Mouse (Mus musculus) urinary bladder, adult 2 months (tissue): ENCODE measurements around the gene Gba. TPM values are rescaled to one million over a fixed set of nuclear protein-coding genes. Genes with fewer than 3 reads are reported as not detected.

Experiments
- DNase-seq: peaks from one replicate; pipeline ENCODE4 v3.0.0; 2022; ENCODE audit warnings: low spot score
- polyA plus RNA-seq: library from polyadenylated mRNA; depleted of rRNA; stranded (reverse); fragments of >200 nt; gene quantifications from 2 replicates; pipeline ENCODE4 v1.2.3, GENCODE M21; 2012

Gene Gba
- polyA plus RNA-seq, 1 experiment, result 60.8 TPM

DNA sequence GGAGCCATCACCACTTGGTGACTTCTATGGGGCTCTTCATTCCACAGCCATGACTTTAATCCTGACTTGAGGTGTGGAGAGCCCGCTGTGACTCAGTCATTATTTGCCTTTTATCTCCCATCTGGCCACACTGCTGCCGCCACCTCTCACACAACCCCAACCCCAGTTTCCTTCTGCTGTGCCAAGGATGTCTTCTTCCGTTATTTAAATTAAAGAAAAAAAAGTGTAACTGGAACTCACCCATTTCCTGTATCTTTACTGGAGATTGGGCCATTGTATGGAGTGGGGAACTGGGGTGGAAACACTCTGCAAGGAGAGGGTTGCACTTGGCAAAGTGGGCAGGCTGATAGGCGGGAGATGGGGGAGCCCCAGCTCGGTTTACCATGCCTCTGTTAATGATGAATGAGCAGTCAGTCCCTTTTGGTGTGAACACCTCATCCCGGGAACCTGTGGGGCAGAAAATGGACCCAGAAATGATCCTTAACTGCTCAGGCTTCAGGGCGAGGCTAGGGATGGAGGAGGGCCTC lies 20.1 kb upstream of the Gba start:
- no peak for DNase-seq

DNA sequence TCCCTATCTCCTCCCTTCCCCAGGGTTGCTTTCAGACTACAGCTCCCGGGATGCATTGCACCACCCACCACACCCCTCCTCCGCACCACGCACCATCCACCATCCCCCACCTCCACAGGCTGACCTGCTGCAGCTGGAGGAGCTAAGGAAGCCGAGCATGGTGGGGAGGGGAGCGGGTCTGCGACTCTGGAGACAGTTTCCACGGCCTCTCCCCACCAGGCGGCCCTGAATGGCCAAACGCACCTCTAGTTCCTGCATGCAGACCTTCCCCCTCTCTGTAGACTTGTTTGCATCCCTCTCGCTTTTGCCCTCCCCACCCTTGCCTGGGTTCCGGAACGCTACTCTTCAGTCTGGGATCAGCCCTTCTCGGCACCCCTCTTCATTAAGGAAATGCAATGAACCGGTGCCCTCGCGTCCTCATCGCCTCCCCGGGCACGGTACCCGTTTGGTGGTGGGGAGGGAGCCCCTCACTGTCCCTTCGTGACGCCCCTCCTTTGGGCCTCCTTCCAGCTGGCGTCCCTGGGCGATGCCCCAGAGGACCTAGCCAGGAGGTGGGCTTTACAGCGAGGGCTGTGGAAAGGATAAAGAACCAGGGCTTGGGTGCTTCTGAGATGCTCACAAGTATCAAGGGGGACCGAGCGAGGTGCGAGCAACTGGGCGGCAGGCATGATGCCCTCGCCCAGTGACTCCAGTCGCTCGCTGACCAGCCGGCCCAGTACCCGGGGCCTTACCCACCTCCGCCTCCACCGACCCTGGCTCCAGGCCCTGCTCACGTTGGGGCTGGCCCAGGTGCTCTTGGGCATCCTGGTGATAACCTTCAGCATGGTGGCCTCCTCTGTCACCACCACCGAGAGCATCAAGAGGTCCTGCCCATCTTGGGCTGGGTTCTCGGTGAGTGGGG lies 19.4 kb upstream of the Gba start, which contains the start of gene Fam189b:
Gene Fam189b, plus strand, starts transcription at position 86 of the 901 bp plus-strand sequence.
- peak; percentile 56 for DNase-seq

DNA sequence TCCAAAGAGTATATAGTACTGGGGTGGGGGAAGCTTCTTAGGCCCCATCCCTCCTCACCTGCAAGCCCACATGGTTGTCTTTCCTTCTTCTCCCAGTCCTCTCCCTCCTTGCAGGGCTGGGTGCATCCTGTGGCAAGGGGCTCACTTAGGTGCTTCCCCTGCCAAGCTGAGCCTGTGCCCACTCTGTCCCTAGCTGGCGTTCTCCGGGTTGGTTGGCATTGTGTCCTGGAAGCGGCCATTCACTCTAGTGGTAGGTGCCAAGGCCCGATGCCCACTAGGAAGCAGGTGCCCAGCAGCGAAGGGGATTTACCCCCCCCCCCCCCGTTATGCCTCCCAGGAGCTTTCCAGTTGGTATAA lies 18.8 kb upstream of the Gba start:
- peak; percentile 19 for DNase-seq

DNA sequence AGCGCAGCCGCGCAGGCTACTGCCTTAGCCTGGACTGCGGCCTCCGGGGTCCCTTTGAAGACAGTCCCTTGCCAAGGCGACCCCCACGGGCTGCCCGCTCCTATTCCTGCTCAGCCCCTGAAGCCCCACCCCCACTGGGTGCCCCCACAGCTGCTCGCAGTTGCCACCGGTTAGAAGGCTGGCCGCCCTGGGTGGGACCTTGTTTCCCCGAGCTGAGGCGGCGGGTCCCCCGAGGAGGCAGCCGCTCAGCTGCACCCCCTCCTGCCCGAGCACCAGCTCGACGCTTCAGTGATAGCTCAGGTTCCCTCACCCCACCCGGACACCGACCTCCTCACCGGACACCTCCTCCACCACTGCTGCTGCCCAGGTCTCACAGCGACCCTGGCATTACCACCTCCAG lies 15.5 kb upstream of the Gba start:
- DNase-seq, result peak; percentile 20

DNA sequence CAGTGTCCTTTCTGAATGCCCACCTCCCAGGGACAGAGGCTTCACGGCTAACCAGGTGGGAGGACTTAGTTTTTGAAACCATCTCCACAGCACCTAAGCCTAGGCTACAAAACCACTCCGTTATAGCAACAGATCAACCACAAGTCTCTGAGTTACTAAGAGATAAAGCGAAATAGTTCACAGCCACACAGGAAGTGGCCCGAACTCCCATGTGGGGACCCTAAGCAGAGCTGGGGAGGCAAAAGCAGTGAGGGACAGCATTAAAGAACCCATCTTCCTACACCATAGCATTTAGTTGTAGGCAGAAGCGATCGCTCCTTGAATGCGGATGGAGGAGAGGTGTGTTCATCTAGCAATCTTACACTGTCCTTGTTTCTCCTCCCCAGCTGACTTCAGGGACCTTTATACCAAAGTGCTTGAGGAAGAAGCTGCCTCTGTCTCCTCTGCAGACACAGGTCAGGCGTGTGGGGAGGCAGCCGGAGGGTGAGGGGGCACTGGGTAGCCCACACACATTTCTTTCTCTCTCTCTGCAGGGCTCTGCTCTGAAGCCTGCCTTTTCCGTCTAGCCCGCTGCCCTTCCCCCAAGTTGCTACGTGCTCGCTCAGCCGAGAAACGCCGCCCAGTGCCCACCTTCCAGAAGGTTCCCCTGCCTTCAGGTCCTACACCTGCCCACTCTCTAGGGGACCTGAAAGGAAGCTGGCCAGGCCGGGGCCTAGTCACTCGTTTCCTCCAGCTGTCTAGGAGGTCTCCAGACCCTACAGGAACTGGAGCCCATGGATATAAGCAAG lies 14.8 kb upstream of the Gba start:
- DNase-seq, result no peak

DNA sequence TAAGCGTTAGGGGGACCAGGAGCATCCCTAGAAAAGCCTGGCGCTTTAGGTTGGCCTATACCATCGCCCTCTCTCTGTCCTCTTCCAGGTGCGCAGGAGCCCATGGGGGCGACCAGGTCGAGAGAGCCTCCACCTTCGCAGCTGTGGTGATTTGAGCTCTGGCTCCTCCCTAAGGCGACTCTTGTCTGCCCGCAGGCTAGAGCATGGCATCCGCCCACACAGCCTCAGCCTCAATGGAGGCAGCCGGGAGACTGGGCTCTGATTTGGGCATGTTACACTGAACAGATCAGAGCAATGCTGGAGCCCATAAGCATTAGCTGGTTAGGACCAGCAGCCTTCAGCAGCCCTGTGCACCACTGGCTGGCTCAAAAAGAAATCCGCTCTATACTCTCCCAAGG lies 14.3 kb upstream of the Gba start:
- DNase-seq, result peak; percentile 19

DNA sequence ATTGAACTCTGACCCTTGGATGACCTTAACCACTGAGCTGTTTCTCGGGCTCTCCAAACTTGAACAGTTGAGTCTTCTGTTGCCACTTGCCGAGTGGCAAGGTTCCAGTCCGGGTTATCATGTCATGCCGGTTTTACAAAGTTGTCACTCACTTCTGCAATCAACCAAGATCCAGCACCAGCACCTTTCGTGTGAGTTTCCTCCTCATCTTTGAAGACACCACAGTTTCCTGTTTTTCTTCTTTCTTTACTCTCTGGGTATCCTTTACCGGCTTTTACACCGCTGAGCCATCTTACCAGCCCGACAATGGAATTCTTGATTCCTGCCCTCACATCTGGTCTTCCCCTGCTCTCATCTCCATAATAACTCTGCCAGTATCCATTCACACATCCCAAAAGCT lies 12.3 kb upstream of the Gba start:
- peak; percentile 10 for DNase-seq

DNA sequence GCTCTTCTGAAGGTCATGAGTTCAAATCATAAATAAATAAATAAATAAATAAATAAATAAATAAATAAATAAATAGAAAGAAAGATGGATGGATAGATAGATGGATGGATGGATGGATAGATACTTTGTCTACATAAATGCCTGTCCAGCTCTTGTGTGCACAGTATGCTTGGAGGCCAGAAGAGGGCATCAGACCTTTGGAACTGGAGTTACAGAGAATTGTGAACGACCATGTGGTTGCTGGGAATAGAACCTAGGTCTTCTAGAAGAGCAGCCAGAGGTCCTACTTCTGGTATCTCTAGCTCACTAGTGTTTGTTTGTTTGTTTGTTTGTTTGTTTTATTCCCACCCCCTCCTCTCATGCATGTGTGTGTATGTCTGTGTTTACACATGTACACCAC lies 9.4 kb upstream of the Gba start:
- no peak for DNase-seq

DNA sequence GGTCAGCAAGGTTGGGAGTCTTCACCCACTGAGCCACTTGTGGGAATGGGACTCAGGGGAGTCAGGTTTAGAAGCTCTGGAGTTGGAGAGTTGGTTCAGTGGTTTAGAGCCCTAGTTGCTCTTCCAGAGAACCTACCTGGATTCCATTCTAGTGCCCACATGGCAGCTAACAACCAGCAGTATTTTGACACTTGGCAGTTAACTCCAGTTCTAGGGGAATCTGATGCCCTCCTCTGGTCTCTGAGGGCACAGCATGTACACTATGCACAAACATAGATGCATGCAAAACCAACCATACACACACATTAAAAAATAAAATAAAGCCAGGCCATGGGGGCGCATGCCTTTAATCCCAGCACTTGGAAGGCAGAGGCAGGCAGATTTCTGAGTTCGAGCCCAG lies 8.9 kb upstream of the Gba start:
- DNase-seq, result peak; percentile 13

DNA sequence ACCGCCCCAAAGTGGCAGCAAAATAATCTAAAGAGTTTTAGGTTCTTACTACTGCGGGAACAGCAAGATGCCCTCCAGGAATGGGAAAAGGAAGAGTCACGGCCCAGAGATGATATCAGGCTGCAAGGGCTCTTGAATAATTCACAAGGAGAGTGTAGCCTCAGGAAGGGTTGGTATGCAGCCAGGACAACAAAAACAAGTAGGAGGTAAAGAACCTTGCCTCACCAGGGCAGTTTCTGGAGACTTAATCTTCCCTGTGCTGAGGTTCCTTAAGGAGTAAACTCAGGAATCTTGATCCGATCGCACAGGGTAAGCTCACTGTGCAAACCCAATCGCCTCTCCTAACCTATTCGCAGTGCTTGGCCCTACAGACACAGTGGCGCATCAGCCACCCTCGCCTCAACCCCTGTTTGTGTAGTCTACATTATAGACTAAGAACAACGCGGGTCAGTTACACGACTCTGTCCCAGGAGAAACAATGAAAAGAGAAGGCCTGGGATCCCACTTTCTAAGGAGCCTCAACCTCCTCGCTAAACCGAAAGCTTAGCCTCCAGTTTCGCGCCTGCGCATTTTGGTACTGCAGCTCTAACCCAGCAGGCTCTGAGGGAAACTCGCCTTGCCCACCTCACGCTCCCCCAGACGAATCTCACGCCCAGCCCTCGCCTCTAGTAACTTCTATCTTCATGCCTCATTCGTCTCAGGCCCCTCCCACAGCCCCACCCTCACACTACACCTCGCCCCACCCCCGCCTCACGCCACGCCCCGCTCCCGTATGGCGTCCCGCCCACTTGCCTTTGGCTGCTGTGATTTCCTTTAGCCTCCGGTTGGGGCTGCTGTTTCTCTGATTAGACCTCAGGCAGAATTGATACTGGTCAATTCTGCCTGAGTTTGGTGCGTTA lies 6.5 kb upstream of the Gba start:
- DNase-seq, result peak; percentile 61

DNA sequence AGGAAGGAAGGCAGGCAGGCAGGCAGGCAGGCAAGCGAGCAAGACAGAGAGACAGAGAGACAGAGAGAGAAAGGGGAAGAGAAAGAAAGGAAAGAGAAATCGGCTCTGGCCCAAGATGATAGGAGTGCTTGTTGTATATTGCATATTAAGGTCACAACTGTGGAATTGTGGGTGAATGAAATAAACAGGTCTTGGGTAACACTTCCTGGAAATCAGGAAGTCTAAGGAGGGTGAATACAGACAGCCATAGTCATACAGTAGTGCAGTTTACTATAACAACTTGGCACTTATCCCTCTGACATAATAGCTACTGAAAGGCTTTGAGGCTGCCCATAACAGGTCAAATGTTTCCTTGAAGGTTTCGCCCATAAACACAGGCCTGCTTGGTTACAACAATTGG lies 2.9 kb upstream of the Gba start:
- no peak for DNase-seq

DNA sequence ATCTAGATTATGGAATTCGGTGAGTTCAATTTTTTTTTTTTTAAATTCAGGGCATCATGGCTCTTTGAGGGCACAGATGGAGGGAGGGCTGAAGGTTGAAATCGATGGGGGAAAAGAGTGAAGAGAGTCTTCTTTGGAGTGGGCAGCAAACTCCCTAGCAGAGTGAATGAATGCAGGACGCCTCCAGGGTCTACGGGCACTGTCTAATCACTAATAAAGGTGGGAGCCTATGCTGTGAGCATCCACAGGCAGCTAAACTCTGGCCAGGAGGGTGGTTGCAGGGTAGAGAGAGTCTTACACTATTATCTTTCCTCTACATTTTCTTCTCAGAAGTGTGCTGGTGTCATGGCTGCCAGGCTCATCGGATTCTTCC lies 400 bp downstream of the Gba start:
- DNase-seq, result no peak

DNA sequence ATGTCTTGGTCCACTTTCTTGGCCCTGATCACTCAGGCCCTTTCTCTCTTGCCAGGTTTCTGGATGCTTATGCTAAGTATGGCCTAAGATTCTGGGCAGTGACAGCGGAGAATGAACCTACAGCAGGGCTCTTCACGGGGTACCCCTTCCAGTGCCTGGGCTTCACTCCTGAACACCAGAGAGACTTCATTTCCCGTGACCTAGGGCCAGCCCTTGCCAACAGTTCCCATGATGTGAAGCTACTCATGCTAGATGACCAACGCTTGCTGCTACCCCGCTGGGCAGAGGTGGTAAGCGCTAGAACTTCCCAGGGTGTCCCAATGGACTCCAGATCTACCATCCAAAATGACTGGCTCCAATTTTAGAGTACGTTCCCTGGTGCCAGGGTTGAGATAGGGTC lies 3.4 kb downstream of the Gba start:
- no peak for DNase-seq

DNA sequence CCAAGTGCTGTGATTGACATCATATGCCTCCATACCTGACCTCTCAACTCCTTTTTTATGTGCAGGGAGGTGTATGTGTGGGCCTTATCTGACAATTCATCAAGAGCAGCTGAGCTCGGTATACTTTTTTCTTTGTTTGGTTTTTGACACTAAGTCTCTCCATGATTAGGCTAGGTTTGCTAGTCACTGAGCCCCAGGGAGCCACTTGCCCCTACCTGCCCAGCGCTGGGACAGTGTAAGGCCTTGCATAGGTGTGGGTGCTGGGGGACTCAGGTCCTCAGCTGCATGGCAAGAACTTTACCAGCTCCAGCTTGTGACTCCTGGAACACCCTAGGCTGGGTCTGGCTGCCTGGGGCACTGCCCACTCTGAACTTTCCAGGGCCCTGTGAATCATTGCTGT lies 4.0 kb downstream of the Gba start:
- no peak for DNase-seq

DNA sequence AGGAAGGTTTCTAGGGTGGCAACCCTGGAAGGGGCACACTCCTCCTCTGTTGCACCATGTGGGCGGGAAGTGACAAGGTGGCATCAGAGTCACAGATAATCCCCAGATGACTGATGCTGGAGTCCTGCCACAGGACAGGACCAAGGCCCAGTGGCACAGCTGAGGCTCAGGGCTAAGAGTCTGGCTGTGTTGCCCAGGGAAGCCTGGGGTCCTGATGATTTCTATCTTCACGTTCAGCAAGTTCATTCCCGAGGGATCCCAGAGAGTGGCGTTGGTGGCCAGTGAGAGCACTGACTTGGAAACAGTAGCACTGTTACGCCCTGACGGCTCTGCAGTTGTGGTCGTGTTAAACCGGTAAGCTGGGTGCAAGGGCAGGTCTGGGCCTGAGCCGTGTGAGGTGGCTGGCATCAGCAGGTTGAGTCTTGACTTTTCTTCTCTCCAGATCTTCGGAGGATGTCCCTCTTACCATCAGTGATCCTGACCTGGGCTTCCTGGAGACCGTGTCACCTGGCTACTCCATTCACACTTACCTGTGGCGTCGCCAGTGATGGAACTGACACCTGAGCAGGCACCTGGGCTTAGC lies 5.4 kb downstream of the Gba start:
- DNase-seq, result no peak

DNA sequence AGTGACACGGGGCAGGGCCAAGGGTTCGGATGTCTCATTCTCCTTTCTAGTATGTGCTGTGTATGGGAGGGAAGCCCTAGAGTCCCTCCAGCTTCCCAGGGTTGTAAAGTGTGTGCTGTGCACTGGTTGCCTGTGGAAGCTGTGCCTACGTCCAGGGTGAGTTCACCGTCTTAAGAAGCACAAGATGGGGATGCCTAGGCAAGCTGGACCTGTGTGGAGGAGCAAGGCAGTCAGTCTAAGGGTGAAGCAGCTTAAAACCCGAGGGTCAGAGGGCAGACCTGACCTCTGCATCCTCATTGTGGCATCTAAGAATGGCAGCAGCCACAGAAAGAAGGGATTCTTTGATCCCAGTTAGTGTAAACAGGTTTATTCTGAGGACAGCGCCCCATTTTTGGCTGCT lies 6.0 kb downstream of the Gba start:
- no peak for DNase-seq

DNA sequence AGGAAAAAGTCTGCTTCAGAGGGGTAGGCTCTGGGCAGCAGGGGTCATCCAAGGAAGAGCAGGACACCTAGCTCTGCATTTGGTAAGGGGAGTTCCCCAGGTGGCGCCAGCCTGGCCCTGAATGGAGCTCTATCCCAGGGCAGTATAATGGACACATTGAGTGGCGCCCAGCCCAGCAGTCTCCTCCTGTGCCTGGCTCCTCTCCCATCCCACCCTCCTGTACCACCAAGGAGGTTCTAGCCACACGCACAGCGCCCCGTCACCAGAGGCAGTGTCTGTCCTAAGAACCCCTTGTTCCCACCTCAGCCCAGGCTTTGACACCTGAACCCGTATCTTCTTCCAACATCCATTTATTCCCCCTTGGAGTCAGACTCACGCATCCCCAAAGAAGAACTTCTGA lies 7.0 kb downstream of the Gba start:
- no peak for DNase-seq

DNA sequence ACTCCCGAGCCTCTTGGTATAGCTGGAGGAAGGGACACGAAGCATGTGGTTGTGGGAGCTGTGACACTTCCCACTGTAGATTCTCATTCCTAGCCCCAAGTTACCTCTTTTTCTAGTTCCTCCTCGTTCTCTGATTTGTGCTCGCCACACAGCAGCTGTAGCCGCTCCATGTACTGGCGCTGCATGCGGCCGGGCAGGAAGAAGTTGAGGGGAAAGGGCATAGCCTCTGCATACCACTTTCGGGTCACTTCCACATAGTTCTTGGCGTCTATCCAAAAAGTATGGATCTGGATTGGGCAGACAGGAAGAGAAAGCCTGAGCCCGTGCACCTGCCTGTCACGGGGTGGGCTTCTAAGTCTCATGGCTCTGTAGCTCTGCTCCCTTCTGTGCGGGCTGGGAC lies 7.4 kb downstream of the Gba start:
- no peak for DNase-seq

DNA sequence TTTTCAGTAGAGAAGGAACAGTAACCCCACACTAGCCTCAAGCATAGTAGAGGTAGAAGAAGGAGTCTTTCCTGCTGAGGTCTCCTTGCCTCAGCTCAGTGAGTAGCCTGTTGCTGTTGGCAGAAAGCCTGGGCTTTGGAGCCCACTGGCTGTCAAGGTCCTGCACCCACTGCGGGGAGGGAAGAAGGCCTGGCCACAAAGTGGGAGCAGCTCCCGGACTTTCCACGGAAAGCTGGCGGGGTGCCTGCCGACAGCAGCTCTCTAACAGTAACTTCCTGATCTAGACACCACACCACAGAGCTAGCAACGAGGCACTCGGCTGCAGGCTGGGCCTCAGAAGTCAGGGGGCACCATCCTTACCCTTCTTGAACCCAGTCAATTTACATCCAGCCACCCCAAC lies 8.0 kb downstream of the Gba start:
- no peak for DNase-seq

DNA sequence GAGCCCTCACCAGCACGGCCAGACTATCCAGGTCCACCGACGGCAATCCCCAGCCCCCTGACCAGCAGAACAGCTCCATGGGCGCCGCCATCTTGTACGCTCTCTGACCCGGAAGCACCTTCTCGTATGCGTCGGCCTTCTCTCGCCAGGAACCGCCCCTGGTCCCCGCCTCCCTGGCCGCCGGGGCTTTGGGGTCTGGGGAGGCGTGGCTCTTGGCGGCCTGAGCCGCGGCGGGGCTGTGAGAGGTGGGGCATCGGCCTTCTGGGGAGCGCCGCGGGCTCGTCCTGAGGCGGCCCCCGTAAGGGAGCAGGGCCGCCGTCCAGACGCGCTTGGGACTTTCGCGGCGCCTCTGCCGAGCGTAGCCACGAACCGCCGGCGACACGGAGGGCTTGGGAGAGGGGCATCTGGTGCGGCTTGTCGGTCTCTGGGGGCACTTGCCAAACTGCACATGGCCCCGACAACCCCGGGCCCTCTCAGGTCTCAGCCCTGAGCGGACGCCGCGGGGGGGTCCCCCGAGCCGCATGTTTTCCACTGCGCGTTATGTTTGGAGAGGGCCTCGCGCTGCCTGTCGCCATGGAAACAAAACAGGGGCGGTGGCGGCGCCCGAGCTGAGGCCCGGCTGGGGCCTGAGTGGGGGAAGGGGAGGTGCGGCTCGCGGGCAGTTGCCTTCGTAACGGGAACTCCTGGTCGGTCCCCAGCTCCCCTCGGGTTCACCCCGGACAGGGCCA lies 11.2 kb downstream of the Gba start:
- DNase-seq, result peak; percentile 83
